Mouse (Mus musculus): Measurements from ENCODE around the gene Dglucy. TPM values are rescaled to one million over a fixed set of nuclear protein-coding genes. Genes with fewer than 3 reads are reported as not detected.
A peak's percentile ranks its signal among the peaks of the same experiment; 100 is the strongest.

Gene Dglucy
- polyA plus RNA-seq, 1 experiment from 2014 or later: 2.7 TPM

GRCm38 (mm10) chr12:100769871-100770270 lies 9.0 kb upstream of the Dglucy start:
- Histone ChIP-seq H3K4me1 (no peaks in the 10 kb centered on the region; the same call in 1 of the 2 replicates), H3K27ac (no peak overlapping the region), H3K4me2 (no peak overlapping the region), H3K36me3 (replicated peaks) (no peaks in the 10 kb centered on the region), H3K9me3 (no peaks in the 10 kb centered on the region), H3K27me3 (no peaks in the 10 kb centered on the region), H3K9ac (no peak overlapping the region), H3K4me3 (replicated peaks) (no peak overlapping the region)
- no peak for ATAC-seq (ENCODE audit: low FRiP score)
- 90% methylated on average over 6 of the region's 6 CpGs for WGBS

GRCm38 (mm10) chr12:100770765-100771164 lies 8.1 kb upstream of the Dglucy start:
- Histone ChIP-seq H3K27ac (no peak overlapping the region), H3K9ac (no peak overlapping the region), H3K4me2 (no peak overlapping the region), H3K27me3 (no peaks in the 10 kb centered on the region), H3K4me1 (no peaks in the 10 kb centered on the region; the same call in 1 of the 2 replicates), H3K4me3 (replicated peaks) (no peak overlapping the region), H3K9me3 (no peaks in the 10 kb centered on the region), H3K36me3 (replicated peaks) (no peaks in the 10 kb centered on the region)
- whole genome bisulfite sequencing: 87% methylated on average over 3 of the region's 3 CpGs
- no peak for ATAC-seq (ENCODE audit: low FRiP score)

- no peak overlapping the region for H3K9ac ChIP-seq
- no peaks in the 10 kb centered on the region for H3K9me3 ChIP-seq
- no peaks in the 10 kb centered on the region for H3K27me3 ChIP-seq
- H3K4me1 ChIP-seq: no peaks in the 10 kb centered on the region; the same call in 1 of the 2 replicates
- no peak overlapping the region for H3K4me2 ChIP-seq
- ATAC-seq (ENCODE audit: low FRiP score): no peak
- no peak overlapping the region for H3K4me3 ChIP-seq (replicated peaks)
- no peak overlapping the region for H3K27ac ChIP-seq
- 49% methylated on average over 7 of the region's 7 CpGs for WGBS
- H3K36me3 ChIP-seq (replicated peaks): no peaks in the 10 kb centered on the region
Observed at GRCm38 (mm10) chr12:100772230-100772984, 6.5 kb upstream of the Dglucy start.

- no peak for ATAC-seq (ENCODE audit: low FRiP score)
- no peak overlapping the region for H3K9ac ChIP-seq
- H3K4me1 ChIP-seq: no peaks in the 10 kb centered on the region; the same call in 1 of the 2 replicates
- H3K4me2 ChIP-seq: no peak overlapping the region
- 87% methylated on average over 7 of the region's 7 CpGs for WGBS
- H3K9me3 ChIP-seq: no peaks in the 10 kb centered on the region
- H3K36me3 ChIP-seq (replicated peaks): no peaks in the 10 kb centered on the region
- no peak overlapping the region for H3K4me3 ChIP-seq (replicated peaks)
- no peaks in the 10 kb centered on the region for H3K27me3 ChIP-seq
- H3K27ac ChIP-seq: no peak overlapping the region
Observed at GRCm38 (mm10) chr12:100774756-100775155, 4.1 kb upstream of the Dglucy start.

GRCm38 (mm10) chr12:100775291-100775690 lies 3.6 kb upstream of the Dglucy start:
- H3K4me2 ChIP-seq: no peak overlapping the region
- no peak overlapping the region for H3K9ac ChIP-seq
- H3K27ac ChIP-seq: no peak overlapping the region
- no peaks in the 10 kb centered on the region for H3K36me3 ChIP-seq (replicated peaks)
- H3K4me3 ChIP-seq (replicated peaks): no peak overlapping the region
- H3K9me3 ChIP-seq: no peaks in the 10 kb centered on the region
- no peaks in the 10 kb centered on the region; the same call in 1 of the 2 replicates for H3K4me1 ChIP-seq
- no peak for ATAC-seq (ENCODE audit: low FRiP score)
- no peaks in the 10 kb centered on the region for H3K27me3 ChIP-seq

- Histone ChIP-seq H3K36me3 (replicated peaks) (no peaks in the 10 kb centered on the region), H3K27me3 (no peaks in the 10 kb centered on the region), H3K9ac (no peak overlapping the region), H3K4me1 (no peaks in the 10 kb centered on the region; the same call in 1 of the 2 replicates), H3K27ac (no peak overlapping the region), H3K4me3 (replicated peaks) (no peak overlapping the region), H3K4me2 (no peak overlapping the region), H3K9me3 (no peaks in the 10 kb centered on the region)
- ATAC-seq (ENCODE audit: low FRiP score): no peak
- 83% methylated on average over 8 of the region's 8 CpGs for WGBS
Observed at GRCm38 (mm10) chr12:100775911-100776581, 2.8 kb upstream of the Dglucy start.

GRCm38 (mm10) chr12:100776991-100777390 lies 1.9 kb upstream of the Dglucy start:
- WGBS: 93% methylated on average over 6 of the region's 6 CpGs
- Histone ChIP-seq H3K4me2 (no peak overlapping the region), H3K9me3 (no peaks in the 10 kb centered on the region), H3K4me3 (replicated peaks) (no peak overlapping the region), H3K9ac (no peak overlapping the region), H3K36me3 (replicated peaks) (no peaks in the 10 kb centered on the region), H3K27me3 (no peaks in the 10 kb centered on the region), H3K27ac (no peak overlapping the region), H3K4me1 (no peaks in the 10 kb centered on the region; the same call in 1 of the 2 replicates)
- no peak for ATAC-seq (ENCODE audit: low FRiP score)

- no peaks in the 10 kb centered on the region for H3K27me3 ChIP-seq
- H3K9me3 ChIP-seq: no peaks in the 10 kb centered on the region
- 86% methylated on average over 10 of the region's 10 CpGs for WGBS
- no peaks in the 10 kb centered on the region; the same call in 1 of the 2 replicates for H3K4me1 ChIP-seq
- no peaks in the 10 kb centered on the region for H3K36me3 ChIP-seq (replicated peaks)
- H3K4me3 ChIP-seq (replicated peaks): no peak overlapping the region
- H3K4me2 ChIP-seq: no peak overlapping the region
- no peak for ATAC-seq (ENCODE audit: low FRiP score)
- 0 out of 2 replicates have a peak overlapping the region, but pooled peaks have one; percentile 74 for H3K27ac ChIP-seq
- H3K9ac ChIP-seq: no peak overlapping the region
Observed at GRCm38 (mm10) chr12:100778276-100778933, 452 bp upstream of the Dglucy start.

- Histone ChIP-seq H3K27me3 (no peaks in the 10 kb centered on the region), H3K4me3 (replicated peaks) (no peak overlapping the region), H3K9me3 (no peaks in the 10 kb centered on the region), H3K4me2 (no peak overlapping the region), H3K9ac (no peak overlapping the region), H3K27ac (no peak overlapping the region), H3K36me3 (replicated peaks) (no peaks in the 10 kb centered on the region), H3K4me1 (no peaks in the 10 kb centered on the region; the same call in 1 of the 2 replicates)
- 96% methylated on average over 10 of the region's 10 CpGs for WGBS
- ATAC-seq (ENCODE audit: low FRiP score): no peak
Observed at GRCm38 (mm10) chr12:100780416-100780815, 1.6 kb downstream of the Dglucy start.

- no peaks in the 10 kb centered on the region for H3K36me3 ChIP-seq (replicated peaks)
- no peak overlapping the region for H3K4me3 ChIP-seq (replicated peaks)
- 89% methylated on average over 13 of the region's 13 CpGs for WGBS
- ATAC-seq (ENCODE audit: low FRiP score): no peak
- no peak overlapping the region for H3K27ac ChIP-seq
- no peaks in the 10 kb centered on the region; the same call in 1 of the 2 replicates for H3K4me1 ChIP-seq
- no peaks in the 10 kb centered on the region for H3K27me3 ChIP-seq
- no peaks in the 10 kb centered on the region for H3K9me3 ChIP-seq
- H3K9ac ChIP-seq: no peak overlapping the region
- H3K4me2 ChIP-seq: no peak overlapping the region
Observed at GRCm38 (mm10) chr12:100781428-100782120, 2.7 kb downstream of the Dglucy start.

- Histone ChIP-seq H3K4me1 (no peaks in the 10 kb centered on the region), H3K9ac (no peak overlapping the region), H3K9me3 (no peaks in the 10 kb centered on the region), H3K36me3 (replicated peaks) (no peaks in the 10 kb centered on the region), H3K27me3 (no peaks in the 10 kb centered on the region), H3K4me2 (no peak overlapping the region), H3K27ac (no peak overlapping the region), H3K4me3 (replicated peaks) (no peak overlapping the region)
- no peak for ATAC-seq (ENCODE audit: low FRiP score)
- WGBS: 87% methylated on average over 2 of the region's 2 CpGs
Observed at GRCm38 (mm10) chr12:100784152-100784551, 5.3 kb downstream of the Dglucy start.

GRCm38 (mm10) chr12:100785344-100785743 lies 6.5 kb downstream of the Dglucy start:
- no peaks in the 10 kb centered on the region for H3K4me1 ChIP-seq
- no peaks in the 10 kb centered on the region for H3K27me3 ChIP-seq
- H3K4me3 ChIP-seq (replicated peaks): no peak overlapping the region
- H3K9me3 ChIP-seq: no peaks in the 10 kb centered on the region
- no peaks in the 10 kb centered on the region for H3K36me3 ChIP-seq (replicated peaks)
- WGBS: 85% methylated on average over 7 of the region's 7 CpGs
- H3K27ac ChIP-seq: no peak overlapping the region
- H3K4me2 ChIP-seq: no peak overlapping the region
- H3K9ac ChIP-seq: no peak overlapping the region
- ATAC-seq (ENCODE audit: low FRiP score): no peak
